Mouse (Mus musculus) thymus, postnatal 25 days (tissue): ENCODE data around the gene Fabp1.

ENCODE experiments used
- DNase-seq: peaks from one replicate; pipeline ENCODE4 v3.0.0; 2022

Fabp1 gene

GRCm38 (mm10) chr6:71199612-71200011 is at the start of gene Fabp1:
TSS of gene Fabp1 (plus strand) at chr6:71199827.
- DNase-seq, result no peak

- no peak for DNase-seq
Measured at GRCm38 (mm10) chr6:71151098-71151497, 48.5 kb upstream of the Fabp1 start.

GRCm38 (mm10) chr6:71153486-71153885 is 46.1 kb upstream of the Fabp1 start:
- no peak for DNase-seq

- peak; percentile 55 for DNase-seq
Measured at GRCm38 (mm10) chr6:71154861-71155260, 44.8 kb upstream of the Fabp1 start.

- DNase-seq, result peak; percentile 57
Measured at GRCm38 (mm10) chr6:71156674-71157326, 42.8 kb upstream of the Fabp1 start.

- DNase-seq, result no peak
Measured at GRCm38 (mm10) chr6:71161290-71161689, 38.3 kb upstream of the Fabp1 start.

GRCm38 (mm10) chr6:71162269-71162668 is 37.4 kb upstream of the Fabp1 start:
- DNase-seq, result peak; percentile 47

- peak; percentile 60 for DNase-seq
Measured at GRCm38 (mm10) chr6:71164394-71164793, 35.2 kb upstream of the Fabp1 start.

GRCm38 (mm10) chr6:71166551-71167169 is 33.0 kb upstream of the Fabp1 start:
- peak; percentile 23 for DNase-seq

GRCm38 (mm10) chr6:71172812-71173580 is 26.6 kb upstream of the Fabp1 start:
- no peak for DNase-seq

- DNase-seq, result no peak
Measured at GRCm38 (mm10) chr6:71180596-71180995, 19.0 kb upstream of the Fabp1 start.

GRCm38 (mm10) chr6:71184941-71185604 is 14.6 kb upstream of the Fabp1 start:
- DNase-seq, result no peak

GRCm38 (mm10) chr6:71189578-71189977 is 10.0 kb upstream of the Fabp1 start:
- no peak for DNase-seq

GRCm38 (mm10) chr6:71190501-71190900 is 9.1 kb upstream of the Fabp1 start:
- DNase-seq, result no peak

- DNase-seq, result no peak
Measured at GRCm38 (mm10) chr6:71193151-71193740, 6.4 kb upstream of the Fabp1 start.

- no peak for DNase-seq
Measured at GRCm38 (mm10) chr6:71196107-71196506, 3.5 kb upstream of the Fabp1 start.

- no peak for DNase-seq
Measured at GRCm38 (mm10) chr6:71197636-71198535, 1.7 kb upstream of the Fabp1 start.

GRCm38 (mm10) chr6:71201925-71202324 is 2.3 kb downstream of the Fabp1 start:
- no peak for DNase-seq

GRCm38 (mm10) chr6:71203674-71204073 is 4.0 kb downstream of the Fabp1 start:
- DNase-seq, result no peak

GRCm38 (mm10) chr6:71204166-71204565 is 4.5 kb downstream of the Fabp1 start:
- no peak for DNase-seq

- no peak for DNase-seq
Measured at GRCm38 (mm10) chr6:71208691-71209090, 9.1 kb downstream of the Fabp1 start.

GRCm38 (mm10) chr6:71211917-71212316 is 12.3 kb downstream of the Fabp1 start:
- DNase-seq, result no peak
